Mouse (Mus musculus): Measurements from ENCODE around the gene Rnf31.

DNA sequence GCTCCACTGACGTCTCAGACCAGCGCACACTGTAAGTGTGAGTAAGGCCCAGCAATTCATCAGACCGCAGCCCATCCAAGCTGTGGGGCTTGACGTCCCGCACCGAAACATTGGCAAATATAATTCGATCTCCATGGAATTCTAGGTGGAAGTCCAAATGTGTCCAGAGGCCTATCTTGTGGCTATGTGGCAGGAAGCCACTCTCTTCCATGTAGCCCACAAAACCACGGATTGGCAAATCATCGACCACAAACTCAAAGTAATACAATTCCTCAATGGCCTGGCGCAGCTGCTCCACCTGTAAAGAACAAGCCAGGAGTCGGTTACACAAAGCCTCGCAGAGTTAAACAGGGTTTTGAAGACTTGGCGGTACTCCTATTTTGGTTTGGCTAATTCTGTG, 49.8 kb downstream of the Rnf31 start:
- TF ChIP-seq MYOD1 (IDR thresholded peaks at IDR 0.05; ENCODE audit: control insufficient read depth in 1 of 3, insufficient read length in 2 of 3, low read depth in 2 of 3), result no peak
- no peak for TF ChIP-seq E2F4 (IDR thresholded peaks at IDR 0.05; ENCODE audit: insufficient read depth)
- TF ChIP-seq MYOG (IDR thresholded peaks at IDR 0.05; ENCODE audit: control insufficient read depth in 1 of 3, insufficient read depth in 1 of 3, insufficient read length in 2 of 3, low read depth in 2 of 3), result no peak
- TF ChIP-seq POLR2A (IDR thresholded peaks at IDR 0.05; ENCODE audit: insufficient read length, low read depth), result no peak
- no peak for TF ChIP-seq MAX (IDR thresholded peaks at IDR 0.05; ENCODE audit: low read depth)
- TF ChIP-seq CEBPB (IDR thresholded peaks at IDR 0.05; ENCODE audit: insufficient read depth, poor library complexity, severe bottlenecking), result no peak
- TF ChIP-seq USF1 (IDR thresholded peaks at IDR 0.05; ENCODE audit: low read depth), result no peak
- TF ChIP-seq REST (IDR thresholded peaks at IDR 0.05; ENCODE audit: insufficient read depth, insufficient read length), result no peak
- TF ChIP-seq POLR2AphosphoS2 (IDR thresholded peaks at IDR 0.05; ENCODE audit: insufficient read length, low read depth), result no peak
- TF ChIP-seq TCF3 (IDR thresholded peaks at IDR 0.05; ENCODE audit: insufficient read length, low read depth), result no peak
- TF ChIP-seq TCF12 (IDR thresholded peaks at IDR 0.05; ENCODE audit: insufficient read depth, poor library complexity, severe bottlenecking), result no peak

All from myocyte (in vitro differentiated cells).